Mouse (Mus musculus): ENCODE data around the gene Hoxa1. TPM values are rescaled to one million over a fixed set of nuclear protein-coding genes. Genes with fewer than 3 reads are reported as not detected.
A peak's percentile ranks its signal among the peaks of the same experiment; 100 is the strongest.

Hoxa1 gene
- polyA plus RNA-seq, 1 experiment, result 0.09 TPM

GRCm38 (mm10) chr6:52167176-52167575 lies 9.1 kb upstream of the Hoxa1 start:
- H3K9me3 ChIP-seq, result peaks cover 27% of the 10 kb centered on the region

GRCm38 (mm10) chr6:52166431-52167077 lies 8.4 kb upstream of the Hoxa1 start:
- TF ChIP-seq FLI1 (IDR thresholded peaks at IDR 0.05; ENCODE audit: low read length) (no peak), GATA1 (IDR thresholded peaks at IDR 0.05; ENCODE audit: borderline replicate concordance, low read length) (no peak)
- Histone ChIP-seq H3K9me3 (peaks cover 27% of the 10 kb centered on the region), H3K36me3 (replicated peaks; ENCODE audit: low read length) (peaks cover 4% of the 10 kb centered on the region), H3K27me3 (replicated peaks) (peaks cover 72% of the 10 kb centered on the region), H3K4me3 (replicated peaks) (no peak overlapping the region), H3K4me1 (peaks cover 18% of the 10 kb centered on the region)

More at GRCm38 (mm10) chr6:52167176-52167575, 9.1 kb upstream of the Hoxa1 start:
- peaks cover 18% of the 10 kb centered on the region for H3K4me1 ChIP-seq
- peaks cover 4% of the 10 kb centered on the region for H3K36me3 ChIP-seq (replicated peaks; ENCODE audit: low read length)
- no peak overlapping the region for H3K4me3 ChIP-seq (replicated peaks)
- peaks cover 73% of the 10 kb centered on the region for H3K27me3 ChIP-seq (replicated peaks)
- TF ChIP-seq GATA1 (IDR thresholded peaks at IDR 0.05; ENCODE audit: borderline replicate concordance, low read length), result no peak
- no peak for TF ChIP-seq FLI1 (IDR thresholded peaks at IDR 0.05; ENCODE audit: low read length)

- TF ChIP-seq FLI1 (IDR thresholded peaks at IDR 0.05; ENCODE audit: low read length), result no peak
- Histone ChIP-seq H3K36me3 (replicated peaks; ENCODE audit: low read length) (peaks cover 4% of the 10 kb centered on the region), H3K9me3 (peaks cover 27% of the 10 kb centered on the region), H3K4me1 (peaks cover 21% of the 10 kb centered on the region), H3K27me3 (replicated peaks) (peaks cover 65% of the 10 kb centered on the region), H3K4me3 (replicated peaks) (no peak overlapping the region)
These were observed 7.6 kb upstream of the Hoxa1 start for GRCm38 (mm10) chr6:52165441-52166370.

DNA sequence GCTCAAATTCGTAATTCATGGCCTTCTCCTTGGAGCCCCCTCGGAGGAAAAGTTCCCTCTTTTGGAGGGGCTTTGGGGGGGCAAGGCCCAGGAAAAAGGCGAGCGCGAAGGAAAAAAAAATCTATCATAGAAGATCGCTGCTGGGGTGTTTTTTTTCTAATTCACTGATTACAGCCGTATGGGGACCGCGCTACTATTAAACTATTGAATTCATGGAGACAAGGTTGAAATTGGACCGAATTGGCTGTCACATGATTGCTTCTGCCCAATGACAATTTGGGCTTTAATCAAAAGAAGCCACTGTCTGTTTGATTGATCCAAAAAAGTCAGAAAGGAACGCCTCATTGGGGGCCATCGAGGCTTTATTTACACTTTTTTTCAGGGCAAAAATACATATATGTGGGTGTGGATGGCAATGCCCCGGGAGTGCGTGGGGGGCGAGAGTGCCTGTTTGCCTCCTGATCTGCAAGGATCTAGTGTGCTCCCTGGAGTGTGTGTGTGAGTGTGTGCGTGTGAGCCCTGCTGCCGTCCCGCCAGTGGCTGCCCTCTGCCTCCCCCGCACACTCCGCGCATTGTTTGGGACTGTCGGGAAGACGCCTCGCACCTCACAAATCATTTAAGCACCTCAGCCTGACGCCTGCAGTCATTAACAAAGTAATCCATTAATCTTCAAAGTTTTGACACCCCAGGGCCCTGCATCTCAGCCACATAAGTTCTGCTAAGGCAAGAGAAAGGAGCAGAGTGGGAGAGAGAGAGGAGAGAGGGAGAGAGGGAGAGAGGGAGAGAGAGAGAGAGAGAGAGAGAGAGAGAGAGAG lies 6.7 kb upstream of the Hoxa1 start, which contains the start of gene Hoxa2:
Gene Hoxa2 (minus strand): TSS at position 206 of the 815 bp plus-strand sequence.
- peaks cover 4% of the 10 kb centered on the region for H3K36me3 ChIP-seq (replicated peaks; ENCODE audit: low read length)
- peaks cover 27% of the 10 kb centered on the region for H3K9me3 ChIP-seq
- H3K27me3 ChIP-seq (replicated peaks), result peaks cover 65% of the 10 kb centered on the region
- H3K4me1 ChIP-seq, result peaks cover 28% of the 10 kb centered on the region
- TF ChIP-seq FLI1 (IDR thresholded peaks at IDR 0.05; ENCODE audit: low read length) (no peak), GATA1 (IDR thresholded peaks at IDR 0.05; ENCODE audit: borderline replicate concordance, low read length) (no peak)
- peak within 1 kb of the TSS; percentile 70 for H3K4me3 ChIP-seq (replicated peaks)

DNA sequence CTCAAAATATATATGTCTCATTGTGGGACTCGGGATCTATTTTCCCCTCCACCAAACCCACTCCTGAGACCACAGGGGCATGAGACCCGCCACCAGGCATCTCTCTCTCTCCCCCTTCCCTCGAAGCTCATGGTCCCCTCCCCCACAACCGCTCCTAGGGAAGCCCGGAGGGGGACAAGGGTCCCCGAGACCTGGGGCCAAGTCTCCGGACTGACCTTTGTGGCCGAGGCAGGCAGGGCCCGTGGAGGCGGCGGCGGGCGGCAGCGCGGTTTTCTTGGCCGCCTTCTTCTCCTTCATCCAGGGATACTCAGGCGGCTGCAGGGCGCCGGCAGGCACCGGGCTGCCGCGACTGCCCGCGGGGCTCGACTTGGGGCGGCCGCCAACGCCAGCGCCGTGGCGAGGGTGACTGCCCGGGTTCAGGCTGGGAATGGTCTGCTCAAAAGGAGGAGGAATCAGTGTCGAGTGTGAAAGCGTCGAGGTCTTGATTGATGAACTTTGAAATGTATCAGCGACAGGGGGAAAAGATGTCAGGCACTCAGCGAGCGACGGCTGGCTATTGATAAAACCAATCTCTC lies 6.0 kb upstream of the Hoxa1 start:
- Histone ChIP-seq H3K9me3 (peaks cover 27% of the 10 kb centered on the region), H3K27me3 (replicated peaks) (peaks cover 69% of the 10 kb centered on the region), H3K36me3 (replicated peaks; ENCODE audit: low read length) (peaks cover 4% of the 10 kb centered on the region), H3K4me3 (replicated peaks) (peak overlapping the region; percentile 70), H3K4me1 (peaks cover 34% of the 10 kb centered on the region)
- TF ChIP-seq FLI1 (IDR thresholded peaks at IDR 0.05; ENCODE audit: low read length) (no peak), GATA1 (IDR thresholded peaks at IDR 0.05; ENCODE audit: borderline replicate concordance, low read length) (no peak)

DNA sequence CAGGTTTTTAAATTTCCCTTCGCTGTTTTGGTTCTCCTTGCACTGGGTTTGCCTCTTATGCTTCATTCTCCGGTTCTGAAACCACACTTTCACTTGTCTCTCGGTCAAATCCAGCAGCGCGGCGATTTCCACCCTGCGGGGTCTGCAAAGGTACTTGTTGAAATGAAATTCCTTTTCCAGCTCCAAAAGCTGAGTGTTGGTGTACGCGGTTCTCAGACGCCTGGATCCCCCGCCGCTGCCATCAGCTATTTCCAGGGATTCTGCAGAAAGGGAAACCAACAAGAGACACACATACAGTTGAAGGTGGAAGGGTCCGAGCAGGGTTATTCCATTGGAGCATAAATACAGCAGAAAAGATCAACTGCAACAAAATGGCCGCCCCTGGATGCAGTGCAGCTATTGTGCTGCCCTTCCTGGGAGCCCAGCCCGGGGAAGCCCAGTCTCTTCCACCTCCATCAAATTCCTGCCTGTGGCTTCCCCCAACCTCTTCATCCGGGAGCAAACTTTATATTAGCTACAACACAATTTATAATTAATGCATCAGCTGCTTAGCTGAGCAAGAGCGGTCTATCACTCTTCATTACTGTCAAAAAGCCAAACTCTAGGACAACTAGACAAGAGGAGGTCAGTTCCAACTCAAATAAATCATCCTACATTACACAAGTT lies 5.4 kb upstream of the Hoxa1 start:
- TF ChIP-seq GATA1 (IDR thresholded peaks at IDR 0.05; ENCODE audit: borderline replicate concordance, low read length) (no peak), FLI1 (IDR thresholded peaks at IDR 0.05; ENCODE audit: low read length) (no peak)
- peaks cover 72% of the 10 kb centered on the region for H3K27me3 ChIP-seq (replicated peaks)
- no peak overlapping the region for H3K4me3 ChIP-seq (replicated peaks)
- peaks cover 4% of the 10 kb centered on the region for H3K36me3 ChIP-seq (replicated peaks; ENCODE audit: low read length)
- H3K9me3 ChIP-seq, result peaks cover 24% of the 10 kb centered on the region
- H3K4me1 ChIP-seq, result peaks cover 40% of the 10 kb centered on the region

DNA sequence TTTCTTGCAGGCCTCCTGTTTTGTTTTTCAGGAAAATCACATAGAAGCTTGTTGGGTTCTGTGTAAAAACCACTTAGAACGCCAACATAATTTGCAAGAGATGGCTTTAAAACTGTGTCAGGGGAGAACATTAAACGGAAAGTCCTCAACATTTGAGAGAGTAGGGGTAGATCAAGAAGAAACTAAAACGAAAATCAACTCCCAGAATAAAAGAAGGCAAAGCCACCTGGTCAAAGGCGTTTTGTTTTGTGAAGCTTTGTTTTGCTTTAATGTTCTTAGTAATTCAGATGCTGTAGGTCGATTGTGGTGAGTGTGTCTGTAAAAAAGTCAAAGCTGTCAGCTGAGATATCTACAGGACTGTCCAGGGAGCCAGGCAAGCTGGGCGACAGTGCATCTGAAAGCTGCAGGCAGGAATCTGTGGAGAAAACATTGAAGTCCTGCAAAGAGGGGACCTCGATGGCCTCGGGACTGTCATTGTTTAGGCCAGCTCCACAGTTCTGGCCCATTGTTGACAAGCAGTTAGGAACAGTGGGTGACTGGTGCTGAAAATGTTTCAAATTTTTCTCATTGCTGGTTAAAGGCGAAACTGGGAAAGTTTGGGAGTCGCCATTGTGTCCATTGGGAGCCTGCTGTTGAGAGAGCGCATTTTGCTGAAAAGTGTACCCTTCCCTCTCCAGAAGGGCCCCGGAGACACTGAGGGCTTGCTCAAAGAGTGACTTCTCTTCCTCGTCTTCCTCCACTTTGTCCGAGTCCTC lies 4.7 kb upstream of the Hoxa1 start:
- Histone ChIP-seq H3K9me3 (peaks cover 21% of the 10 kb centered on the region), H3K4me3 (replicated peaks) (no peak overlapping the region), H3K36me3 (replicated peaks; ENCODE audit: low read length) (peaks cover 4% of the 10 kb centered on the region), H3K27me3 (replicated peaks) (peaks cover 75% of the 10 kb centered on the region), H3K4me1 (peaks cover 47% of the 10 kb centered on the region)
- no peak for TF ChIP-seq GATA1 (IDR thresholded peaks at IDR 0.05; ENCODE audit: borderline replicate concordance, low read length)
- no peak for TF ChIP-seq FLI1 (IDR thresholded peaks at IDR 0.05; ENCODE audit: low read length)

GRCm38 (mm10) chr6:52162093-52162380 lies 3.9 kb upstream of the Hoxa1 start:
- H3K27me3 ChIP-seq (replicated peaks), result peaks cover 76% of the 10 kb centered on the region
- peaks cover 4% of the 10 kb centered on the region for H3K36me3 ChIP-seq (replicated peaks; ENCODE audit: low read length)
- peaks cover 55% of the 10 kb centered on the region for H3K4me1 ChIP-seq
- TF ChIP-seq GATA1 (IDR thresholded peaks at IDR 0.05; ENCODE audit: borderline replicate concordance, low read length), result no peak
- TF ChIP-seq FLI1 (IDR thresholded peaks at IDR 0.05; ENCODE audit: low read length), result no peak
- H3K9me3 ChIP-seq, result peaks cover 18% of the 10 kb centered on the region
- H3K4me3 ChIP-seq (replicated peaks), result no peak overlapping the region
